Mouse (Mus musculus): ENCODE data around the gene Tmed2. TPM values are rescaled to one million over a fixed set of nuclear protein-coding genes. Genes with fewer than 3 reads are reported as not detected.
"Not testable (repeated sequence)": the region's sequence is repeated elsewhere in the genome, so short reads cannot be mapped to it uniquely, and the experiment has no call there.

Tmed2 gene
- polyA plus RNA-seq, 1 experiment from 2014 or later = 397 TPM

DNA sequence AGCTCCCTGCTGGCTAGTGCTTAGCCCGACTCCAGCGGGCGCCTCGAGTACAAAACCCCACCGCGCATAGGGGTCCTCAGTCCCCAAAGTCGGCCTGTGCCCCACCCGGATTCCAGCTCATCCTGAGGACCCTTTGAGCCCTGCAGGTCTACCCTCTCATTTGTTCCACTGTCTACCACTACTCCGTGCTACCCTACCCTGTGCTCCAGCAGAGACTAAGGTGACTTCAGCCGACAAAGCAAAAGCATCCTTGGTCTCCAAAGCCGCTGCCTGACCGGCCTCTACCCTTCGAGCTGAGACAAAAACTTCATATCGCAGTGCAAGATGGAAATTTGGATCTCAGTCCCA, 8.9 kb upstream of the Tmed2 start:
- Histone ChIP-seq H3K9ac (replicated peaks; ENCODE audit: low read depth, low read length) (peak overlapping the region; percentile 76), H3K4me3 (replicated peaks; ENCODE audit: low read length) (peak overlapping the region; percentile 85), H3K27ac (ENCODE audit: low read length) (peak overlapping the region; percentile 70), H3K36me3 (ENCODE audit: control insufficient read depth, insufficient read depth) (no peaks in the 10 kb centered on the region), H3K9me3 (ENCODE audit: control insufficient read depth, low read length) (no peaks in the 10 kb centered on the region), H3K27me3 (replicated peaks; ENCODE audit: control insufficient read depth, insufficient read depth, low read length) (no peaks in the 10 kb centered on the region; the same call in 1 of the 2 replicates), H3K4me2 (ENCODE audit: low read length) (peak overlapping the region; percentile 79), H3K4me1 (replicated peaks; ENCODE audit: control insufficient read depth, insufficient read depth, low read length) (peaks cover 31% of the 10 kb centered on the region)
- peak; percentile 64 for ATAC-seq
- 14% methylated on average over 14 of the region's 14 CpGs for WGBS

DNA sequence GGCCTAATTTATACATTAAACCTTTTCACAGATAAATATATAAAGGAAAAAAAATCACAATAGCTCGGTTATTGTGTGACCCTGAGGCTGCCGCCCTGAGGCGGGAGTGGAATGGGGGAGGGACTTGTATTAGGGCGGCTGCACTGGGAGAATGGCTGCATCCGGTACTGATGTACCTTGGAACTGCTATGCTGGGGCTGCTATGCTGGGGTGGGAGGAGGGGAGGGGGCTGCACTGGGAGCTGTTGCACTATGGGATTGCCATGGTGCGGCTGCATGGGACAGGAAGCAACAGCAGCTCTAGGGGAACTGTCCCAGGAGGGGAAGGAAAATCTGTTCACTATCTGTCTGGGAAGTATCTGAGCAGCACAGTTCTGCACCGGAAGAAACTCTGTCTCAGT, 8.0 kb upstream of the Tmed2 start:
- Histone ChIP-seq H3K36me3 (ENCODE audit: control insufficient read depth, insufficient read depth) (no peaks in the 10 kb centered on the region), H3K9me3 (ENCODE audit: control insufficient read depth, low read length) (no peaks in the 10 kb centered on the region), H3K4me1 (replicated peaks; ENCODE audit: control insufficient read depth, insufficient read depth, low read length) (peaks cover 34% of the 10 kb centered on the region), H3K9ac (replicated peaks; ENCODE audit: low read depth, low read length) (no peak overlapping the region), H3K27ac (ENCODE audit: low read length) (no peak overlapping the region), H3K4me2 (ENCODE audit: low read length) (no peak overlapping the region), H3K27me3 (replicated peaks; ENCODE audit: control insufficient read depth, insufficient read depth, low read length) (no peaks in the 10 kb centered on the region; the same call in 1 of the 2 replicates), H3K4me3 (replicated peaks; ENCODE audit: low read length) (no peak overlapping the region)
- WGBS = 32% methylated on average over 7 of the region's 7 CpGs
- no peak for ATAC-seq

DNA sequence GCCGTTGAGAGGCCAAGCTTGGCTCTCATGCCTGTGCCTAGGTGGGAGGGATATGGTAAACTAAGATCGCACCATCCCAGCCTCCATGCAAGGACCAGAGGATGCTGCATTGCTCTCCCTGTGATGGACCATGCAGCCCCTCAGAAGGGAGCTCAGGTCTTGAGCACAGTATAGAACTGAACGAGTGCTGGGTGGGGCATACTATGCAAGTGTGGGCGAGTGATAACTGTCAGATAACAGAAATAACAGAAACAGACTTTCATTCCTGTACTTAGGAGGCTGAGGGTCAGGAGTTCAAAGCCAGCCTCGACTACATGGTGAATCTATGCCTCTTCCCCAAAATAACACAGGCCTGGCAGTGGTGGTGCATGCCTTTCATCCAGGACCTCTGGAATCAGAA, 5.5 kb upstream of the Tmed2 start:
- H3K9ac ChIP-seq (replicated peaks; ENCODE audit: low read depth, low read length) = no peak overlapping the region
- H3K9me3 ChIP-seq (ENCODE audit: control insufficient read depth, low read length) = no peaks in the 10 kb centered on the region
- H3K4me3 ChIP-seq (replicated peaks; ENCODE audit: low read length) = no peak overlapping the region
- no peaks in the 10 kb centered on the region for H3K36me3 ChIP-seq (ENCODE audit: control insufficient read depth, insufficient read depth)
- H3K27ac ChIP-seq (ENCODE audit: low read length) = no peak overlapping the region
- no peak overlapping the region for H3K4me2 ChIP-seq (ENCODE audit: low read length)
- WGBS = 75% methylated on average over 5 of the region's 5 CpGs
- ATAC-seq = no peak
- peaks cover 15% of the 10 kb centered on the region for H3K4me1 ChIP-seq (replicated peaks; ENCODE audit: control insufficient read depth, insufficient read depth, low read length)
- H3K27me3 ChIP-seq (replicated peaks; ENCODE audit: control insufficient read depth, insufficient read depth, low read length) = no peaks in the 10 kb centered on the region; the same call in 1 of the 2 replicates

DNA sequence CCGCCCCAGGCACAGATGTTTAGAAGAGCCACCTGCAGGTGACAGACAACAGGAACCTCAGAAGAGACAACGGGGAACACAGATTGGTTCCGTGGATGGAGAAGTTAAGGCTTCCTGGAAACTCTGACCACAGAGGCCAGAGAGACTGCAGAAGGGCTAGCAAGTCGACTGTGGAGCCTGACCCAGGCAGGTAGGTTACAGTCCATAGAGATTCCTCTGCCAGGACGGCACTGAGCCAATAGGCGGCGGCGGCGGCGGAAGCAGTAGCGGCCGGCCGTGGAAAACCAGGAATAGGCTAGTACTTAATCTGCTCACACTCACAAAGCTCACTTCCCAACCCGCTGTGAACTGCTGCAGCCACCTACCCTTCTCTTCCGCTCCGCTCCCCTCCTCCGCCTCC, 3.7 kb upstream of the Tmed2 start:
- no peak for ATAC-seq
- no peak overlapping the region for H3K9ac ChIP-seq (replicated peaks; ENCODE audit: low read depth, low read length)
- no peaks in the 10 kb centered on the region for H3K9me3 ChIP-seq (ENCODE audit: control insufficient read depth, low read length)
- peaks cover 9% of the 10 kb centered on the region for H3K4me1 ChIP-seq (replicated peaks; ENCODE audit: control insufficient read depth, insufficient read depth, low read length)
- H3K36me3 ChIP-seq (ENCODE audit: control insufficient read depth, insufficient read depth) = no peaks in the 10 kb centered on the region
- WGBS = 5% methylated on average over 17 of the region's 17 CpGs
- no peak overlapping the region for H3K4me3 ChIP-seq (replicated peaks; ENCODE audit: low read length)
- no peak overlapping the region for H3K27ac ChIP-seq (ENCODE audit: low read length)
- no peaks in the 10 kb centered on the region; the same call in 1 of the 2 replicates for H3K27me3 ChIP-seq (replicated peaks; ENCODE audit: control insufficient read depth, insufficient read depth, low read length)
- no peak overlapping the region for H3K4me2 ChIP-seq (ENCODE audit: low read length)

DNA sequence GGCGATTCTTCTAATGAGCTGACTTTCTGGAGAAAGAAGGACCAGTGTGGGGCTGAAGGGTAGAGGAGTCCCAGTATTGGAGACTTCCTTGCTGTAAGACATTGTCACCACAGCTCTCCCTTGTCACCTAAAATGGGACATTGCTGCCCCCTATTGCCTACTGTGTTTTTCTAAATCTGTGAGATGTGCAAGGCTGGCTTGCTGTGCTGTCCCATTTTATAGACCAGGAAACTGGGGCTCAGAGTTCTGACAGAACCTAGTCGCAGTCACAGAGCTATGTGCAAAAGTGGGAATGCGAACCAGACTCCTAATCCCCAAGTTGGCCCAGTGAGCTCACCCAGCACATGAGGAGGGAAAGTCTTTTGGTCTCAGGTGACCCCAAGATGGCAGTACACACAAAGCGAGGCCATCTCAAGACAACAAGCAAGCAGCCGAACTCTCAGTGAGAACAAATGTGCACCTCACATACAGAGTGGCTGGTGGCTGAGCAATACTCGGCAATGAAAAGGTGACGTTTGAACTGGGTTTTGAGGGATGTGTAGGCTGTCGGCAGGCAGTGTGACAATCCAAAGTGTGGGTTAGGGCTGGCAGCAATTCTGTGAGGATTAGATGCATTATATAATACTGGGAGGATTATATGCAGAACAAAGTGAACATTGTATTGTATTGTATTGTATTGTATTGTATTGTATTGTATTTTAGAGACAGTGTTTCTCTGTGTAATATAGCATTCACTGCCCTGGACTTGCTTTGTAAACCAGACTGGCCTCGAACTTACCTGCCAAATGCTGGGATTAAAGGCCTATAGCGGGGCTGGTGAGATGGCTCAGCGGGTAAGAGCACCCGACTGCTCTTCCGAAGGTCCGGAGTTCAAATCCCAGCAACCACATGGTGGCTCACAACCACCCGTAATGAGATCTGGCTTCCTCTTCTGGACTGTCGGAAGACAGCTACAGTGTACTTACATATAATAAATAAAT, 1.4 kb upstream of the Tmed2 start:
- H3K27me3 ChIP-seq (replicated peaks; ENCODE audit: control insufficient read depth, insufficient read depth, low read length) = no peaks in the 10 kb centered on the region; the same call in 1 of the 2 replicates
- H3K27ac ChIP-seq (ENCODE audit: low read length) = no peak overlapping the region
- peaks cover 3% of the 10 kb centered on the region; the same call in 1 of the 2 replicates for H3K36me3 ChIP-seq (ENCODE audit: control insufficient read depth, insufficient read depth)
- H3K9me3 ChIP-seq (ENCODE audit: control insufficient read depth, low read length) = no peaks in the 10 kb centered on the region
- ATAC-seq = no peak
- H3K9ac ChIP-seq (replicated peaks; ENCODE audit: low read depth, low read length) = no peak overlapping the region
- no peak overlapping the region for H3K4me3 ChIP-seq (replicated peaks; ENCODE audit: low read length)
- H3K4me2 ChIP-seq (ENCODE audit: low read length) = no peak overlapping the region
- H3K4me1 ChIP-seq (replicated peaks; ENCODE audit: control insufficient read depth, insufficient read depth, low read length) = peaks cover 14% of the 10 kb centered on the region
- 73% methylated on average over 14 of the region's 16 CpGs for WGBS

DNA sequence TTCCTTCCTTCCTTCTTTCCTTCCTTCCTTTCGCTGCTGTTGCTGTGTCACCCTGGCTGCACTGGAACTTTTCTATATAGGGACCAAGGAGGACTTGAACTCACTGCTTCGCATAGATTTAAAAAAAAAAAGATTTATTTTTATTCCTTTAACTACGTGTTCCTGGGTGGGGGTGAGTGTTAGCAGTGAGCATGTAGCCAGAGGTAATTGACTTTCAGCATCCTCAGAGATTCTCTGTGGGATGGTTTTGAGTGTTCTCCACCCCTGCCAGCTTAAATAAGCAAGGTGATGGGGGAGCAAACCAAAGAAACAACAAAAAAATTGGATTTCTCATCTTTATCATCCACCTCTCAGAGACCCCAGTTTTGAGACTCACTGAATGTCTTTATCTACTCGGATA, 590 bp upstream of the Tmed2 start:
- H3K27ac ChIP-seq (ENCODE audit: low read length) = peak overlapping the region; percentile 77; the same call in 1 of the 2 replicates

DNA sequence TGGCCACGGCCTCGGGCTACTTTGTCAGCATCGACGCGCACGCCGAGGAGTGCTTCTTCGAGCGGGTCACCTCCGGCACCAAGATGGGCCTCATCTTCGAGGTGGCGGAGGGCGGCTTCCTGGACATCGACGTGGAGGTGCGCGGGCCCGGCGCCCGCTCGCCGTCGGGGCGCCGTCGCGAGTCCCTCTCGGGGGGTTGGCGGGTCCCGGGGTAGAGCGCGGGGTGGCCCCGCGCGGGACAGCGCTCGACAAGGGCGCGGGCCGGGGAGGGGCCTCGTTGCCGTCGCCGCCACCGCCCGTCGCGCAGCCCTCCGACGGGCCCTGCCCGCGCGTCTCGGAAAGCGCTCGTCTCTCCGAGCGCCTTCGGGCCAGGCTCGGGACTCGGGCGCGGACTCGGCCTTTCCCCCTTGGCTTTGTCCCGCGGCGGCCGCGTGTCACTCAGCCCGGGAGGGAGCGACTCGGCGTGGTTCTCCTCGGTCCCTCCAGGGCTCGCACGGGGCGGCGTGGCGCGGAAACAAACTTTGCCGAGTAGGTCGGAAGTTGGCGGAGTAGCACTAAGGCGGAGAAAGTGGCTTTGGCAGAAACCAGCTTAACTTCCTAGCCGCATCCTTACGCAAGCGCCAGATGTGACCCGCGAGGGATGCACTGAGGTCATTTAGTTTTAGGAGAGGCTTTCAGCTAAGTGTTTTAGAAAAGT, 558 bp downstream of the Tmed2 start:
- peak overlapping the region; percentile 92 for H3K4me2 ChIP-seq (ENCODE audit: low read length)
- peaks cover 12% of the 10 kb centered on the region; the same call in 1 of the 2 replicates for H3K36me3 ChIP-seq (ENCODE audit: control insufficient read depth, insufficient read depth)
- no peaks in the 10 kb centered on the region for H3K27me3 ChIP-seq (replicated peaks; ENCODE audit: control insufficient read depth, insufficient read depth, low read length)
- 0% methylated on average over 49 of the region's 89 CpGs for WGBS
- peak overlapping the region; percentile 78 for H3K9ac ChIP-seq (replicated peaks; ENCODE audit: low read depth, low read length)
- ATAC-seq = peak; percentile 69
- peak overlapping the region; percentile 61 for H3K27ac ChIP-seq (ENCODE audit: low read length)
- peaks cover 14% of the 10 kb centered on the region for H3K4me1 ChIP-seq (replicated peaks; ENCODE audit: control insufficient read depth, insufficient read depth, low read length)
- H3K4me3 ChIP-seq (replicated peaks; ENCODE audit: low read length) = peak overlapping the region; percentile 92
- no peaks in the 10 kb centered on the region for H3K9me3 ChIP-seq (ENCODE audit: control insufficient read depth, low read length)

More for the DNA sequence above, 590 bp upstream of the Tmed2 start:
- 77% methylated on average over 4 of the region's 4 CpGs for WGBS
- peaks cover 8% of the 10 kb centered on the region; the same call in 1 of the 2 replicates for H3K36me3 ChIP-seq (ENCODE audit: control insufficient read depth, insufficient read depth)
- H3K4me1 ChIP-seq (replicated peaks; ENCODE audit: control insufficient read depth, insufficient read depth, low read length) = peaks cover 14% of the 10 kb centered on the region
- H3K9ac ChIP-seq (replicated peaks; ENCODE audit: low read depth, low read length) = peak overlapping the region; percentile 61; the same call in 1 of the 2 replicates
- H3K27me3 ChIP-seq (replicated peaks; ENCODE audit: control insufficient read depth, insufficient read depth, low read length) = no peaks in the 10 kb centered on the region; the same call in 1 of the 2 replicates
- peak overlapping the region; percentile 49 for H3K4me2 ChIP-seq (ENCODE audit: low read length)
- no peak for ATAC-seq
- peak overlapping the region; percentile 92 for H3K4me3 ChIP-seq (replicated peaks; ENCODE audit: low read length)
- no peaks in the 10 kb centered on the region for H3K9me3 ChIP-seq (ENCODE audit: control insufficient read depth, low read length)

DNA sequence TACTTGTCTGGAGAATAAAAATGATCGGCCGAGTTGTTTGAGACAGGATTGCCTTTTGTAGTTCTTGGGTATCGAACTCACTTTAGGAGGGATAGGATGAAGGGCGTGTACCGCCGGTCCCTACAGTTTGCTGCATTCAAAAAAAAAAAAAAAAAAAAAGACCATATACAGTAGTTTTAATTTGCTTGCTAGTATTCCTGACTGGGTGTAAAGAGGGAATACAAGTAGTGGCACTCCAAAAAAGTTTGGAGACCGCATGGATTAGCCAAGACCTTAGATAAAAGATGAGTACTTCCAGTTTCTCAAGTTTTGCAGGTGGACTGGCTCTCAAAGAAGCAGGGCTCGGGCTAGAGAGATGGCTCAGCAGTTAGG, 1.1 kb downstream of the Tmed2 start:
- no peaks in the 10 kb centered on the region for H3K27me3 ChIP-seq (replicated peaks; ENCODE audit: control insufficient read depth, insufficient read depth, low read length)
- H3K27ac ChIP-seq (ENCODE audit: low read length) = no peak overlapping the region
- peaks cover 14% of the 10 kb centered on the region for H3K4me1 ChIP-seq (replicated peaks; ENCODE audit: control insufficient read depth, insufficient read depth, low read length)
- H3K4me2 ChIP-seq (ENCODE audit: low read length) = peak overlapping the region; percentile 92
- WGBS = 12% methylated on average over 8 of the region's 8 CpGs
- H3K9ac ChIP-seq (replicated peaks; ENCODE audit: low read depth, low read length) = peak overlapping the region; percentile 78
- H3K36me3 ChIP-seq (ENCODE audit: control insufficient read depth, insufficient read depth) = peaks cover 17% of the 10 kb centered on the region; the same call in 1 of the 2 replicates
- peak overlapping the region; percentile 92 for H3K4me3 ChIP-seq (replicated peaks; ENCODE audit: low read length)
- ATAC-seq = no peak
- no peaks in the 10 kb centered on the region for H3K9me3 ChIP-seq (ENCODE audit: control insufficient read depth, low read length)

DNA sequence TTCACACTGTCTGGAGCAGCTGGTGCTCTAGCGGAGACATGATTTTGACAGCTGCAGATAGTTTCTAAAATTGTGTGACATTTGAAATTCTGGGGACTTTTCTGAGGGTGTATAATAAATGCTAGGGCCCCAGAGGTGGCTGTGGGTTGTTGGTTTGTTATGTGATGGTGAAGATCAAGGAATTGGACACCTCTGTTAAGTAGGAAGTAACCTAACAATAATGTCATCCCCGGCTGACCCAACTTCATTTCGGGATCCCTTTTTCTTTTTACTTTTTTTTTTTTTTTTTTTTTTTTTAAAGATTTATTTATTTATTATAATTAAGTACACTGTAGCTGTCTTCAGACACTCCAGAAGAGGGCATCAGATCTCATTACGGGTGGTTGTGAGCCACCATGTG, 10.2 kb downstream of the Tmed2 start:
- not testable (repeated sequence) for H3K4me3 ChIP-seq (replicated peaks; ENCODE audit: low read length); H3K4me2 ChIP-seq (ENCODE audit: low read length); H3K9me3 ChIP-seq (ENCODE audit: control insufficient read depth, low read length); H3K27me3 ChIP-seq (replicated peaks; ENCODE audit: control insufficient read depth, insufficient read depth, low read length); ATAC-seq; H3K9ac ChIP-seq (replicated peaks; ENCODE audit: low read depth, low read length); H3K27ac ChIP-seq (ENCODE audit: low read length)
- H3K36me3 ChIP-seq (ENCODE audit: control insufficient read depth, insufficient read depth) = peaks cover 13% of the 10 kb centered on the region
- 93% methylated on average over 4 of the region's 4 CpGs for whole genome bisulfite sequencing
- H3K4me1 ChIP-seq (replicated peaks; ENCODE audit: control insufficient read depth, insufficient read depth, low read length) = peaks cover 14% of the 10 kb centered on the region

Data from forebrain, embryonic 16.5 days (tissue).